Mouse (Mus musculus): ENCODE measurements at regions not wholly inside any gene's neighbourhood (a gene's known extent, or its start where the extent isn't known, plus 50 kb on each side); places are given as distances from the start of the nearest gene placed in this dataset.

- H3K9me3 ChIP-seq, result no peaks in the 10 kb centered on the region
- H3K36me3 ChIP-seq, result no peaks in the 10 kb centered on the region
- no peak overlapping the region for H3K4me2 ChIP-seq
- no peak overlapping the region for H3K4me3 ChIP-seq
- H3K4me1 ChIP-seq (replicated peaks), result no peaks in the 10 kb centered on the region
- no peak for ATAC-seq (ENCODE audit: low read depth)
- H3K27ac ChIP-seq (replicated peaks), result no peak overlapping the region
- WGBS, result 89% methylated on average over 17 of the region's 17 CpGs
- H3K9ac ChIP-seq, result no peak overlapping the region
- no peaks in the 10 kb centered on the region for H3K27me3 ChIP-seq
Observed at GRCm38 (mm10) chr2:173930606-173931177, 145.4 kb upstream of the Stx16 start.

- H3K27ac ChIP-seq (replicated peaks), result no peak overlapping the region
- 58% methylated on average over 5 of the region's 5 CpGs for WGBS
- H3K9me3 ChIP-seq, result no peaks in the 10 kb centered on the region
- no peak overlapping the region for H3K4me3 ChIP-seq
- ATAC-seq (ENCODE audit: low read depth), result no peak
- peaks cover 42% of the 10 kb centered on the region for H3K4me1 ChIP-seq (replicated peaks)
- no peak overlapping the region for H3K9ac ChIP-seq
- no peaks in the 10 kb centered on the region for H3K27me3 ChIP-seq
- no peaks in the 10 kb centered on the region for H3K36me3 ChIP-seq
- no peak overlapping the region for H3K4me2 ChIP-seq
Observed at GRCm38 (mm10) chr2:173935706-173936105, 140.4 kb upstream of the Stx16 start.

GRCm38 (mm10) chr2:173937531-173938439, 138.3 kb upstream of the Stx16 start:
- Histone ChIP-seq H3K36me3 (no peaks in the 10 kb centered on the region), H3K9me3 (no peaks in the 10 kb centered on the region), H3K4me2 (peak overlapping the region; percentile 27), H3K9ac (peak overlapping the region; percentile 26; the same call in 1 of the 2 replicates), H3K4me1 (replicated peaks) (peaks cover 48% of the 10 kb centered on the region), H3K27ac (replicated peaks) (peak overlapping the region; percentile 79), H3K27me3 (no peaks in the 10 kb centered on the region), H3K4me3 (no peak overlapping the region)
- WGBS, result 17% methylated on average over 18 of the region's 18 CpGs
- ATAC-seq (ENCODE audit: low read depth), result peak; percentile 53

DNA sequence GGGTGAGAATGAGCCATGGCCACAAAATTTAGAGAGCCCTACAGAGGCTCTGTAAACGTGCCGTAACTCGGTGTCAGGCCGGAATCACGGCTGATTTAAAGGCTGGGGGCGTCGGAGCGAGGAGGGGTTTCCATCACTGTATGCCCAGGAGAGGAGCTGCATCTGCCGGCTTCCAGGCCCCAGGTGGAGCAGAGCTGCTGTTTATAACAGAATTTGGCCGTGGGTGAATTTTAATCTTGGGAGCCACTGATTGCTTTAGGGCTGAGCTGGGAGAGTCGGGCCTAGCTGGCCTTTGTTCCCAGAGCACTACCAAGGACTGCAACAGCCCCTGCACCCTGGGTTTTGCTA, 137.7 kb upstream of the Stx16 start:
- H3K4me2 ChIP-seq, result peak overlapping the region; percentile 27
- ATAC-seq (ENCODE audit: low read depth), result peak; percentile 66
- 0 out of 2 replicates have a peak overlapping the region, but pooled peaks have one; percentile 26 for H3K9ac ChIP-seq

GRCm38 (mm10) chr2:173945441-173945840, 130.7 kb upstream of the Stx16 start:
- H3K4me2 ChIP-seq, result no peak overlapping the region
- no peak overlapping the region for H3K4me3 ChIP-seq
- H3K27me3 ChIP-seq, result no peaks in the 10 kb centered on the region
- WGBS, result 89% methylated on average over 5 of the region's 5 CpGs
- no peak overlapping the region for H3K9ac ChIP-seq
- H3K9me3 ChIP-seq, result peaks cover 18% of the 10 kb centered on the region
- no peaks in the 10 kb centered on the region for H3K36me3 ChIP-seq
- no peak for ATAC-seq (ENCODE audit: low read depth)
- H3K27ac ChIP-seq (replicated peaks), result no peak overlapping the region
- H3K4me1 ChIP-seq (replicated peaks), result peaks cover 9% of the 10 kb centered on the region

More for the DNA sequence above, 137.7 kb upstream of the Stx16 start:
- Histone ChIP-seq H3K36me3 (no peaks in the 10 kb centered on the region), H3K9me3 (no peaks in the 10 kb centered on the region; the same call in 1 of the 2 replicates), H3K27me3 (no peaks in the 10 kb centered on the region), H3K27ac (replicated peaks) (peak overlapping the region; percentile 79), H3K4me3 (no peak overlapping the region), H3K4me1 (replicated peaks) (peaks cover 48% of the 10 kb centered on the region)
- 15% methylated on average over 11 of the region's 11 CpGs for WGBS

GRCm38 (mm10) chr2:173948586-173948985, 127.5 kb upstream of the Stx16 start:
- peaks cover 20% of the 10 kb centered on the region for H3K9me3 ChIP-seq
- WGBS, result 80% methylated on average over 5 of the region's 5 CpGs
- H3K9ac ChIP-seq, result no peak overlapping the region
- H3K4me2 ChIP-seq, result no peak overlapping the region
- no peaks in the 10 kb centered on the region for H3K4me1 ChIP-seq (replicated peaks)
- no peaks in the 10 kb centered on the region for H3K36me3 ChIP-seq
- ATAC-seq (ENCODE audit: low read depth), result no peak
- no peak overlapping the region for H3K27ac ChIP-seq (replicated peaks)
- no peaks in the 10 kb centered on the region for H3K27me3 ChIP-seq
- no peak overlapping the region for H3K4me3 ChIP-seq

- no peaks in the 10 kb centered on the region for H3K36me3 ChIP-seq
- no peak overlapping the region for H3K27ac ChIP-seq (replicated peaks)
- no peak overlapping the region for H3K9ac ChIP-seq
- ATAC-seq (ENCODE audit: low read depth), result no peak
- H3K4me2 ChIP-seq, result no peak overlapping the region
- H3K4me1 ChIP-seq (replicated peaks), result no peaks in the 10 kb centered on the region
- H3K27me3 ChIP-seq, result no peaks in the 10 kb centered on the region
- WGBS, result 42% methylated on average over 10 of the region's 10 CpGs
- no peak overlapping the region for H3K4me3 ChIP-seq
- peaks cover 11% of the 10 kb centered on the region for H3K9me3 ChIP-seq
Observed at GRCm38 (mm10) chr2:173950164-173950891, 125.8 kb upstream of the Stx16 start.

- Histone ChIP-seq H3K9me3 (peaks cover 10% of the 10 kb centered on the region; the same call in 1 of the 2 replicates), H3K27ac (replicated peaks) (no peak overlapping the region), H3K27me3 (no peaks in the 10 kb centered on the region), H3K4me2 (no peak overlapping the region), H3K4me1 (replicated peaks) (no peaks in the 10 kb centered on the region), H3K4me3 (no peak overlapping the region), H3K36me3 (no peaks in the 10 kb centered on the region), H3K9ac (no peak overlapping the region)
- no peak for ATAC-seq (ENCODE audit: low read depth)
- 65% methylated on average over 5 of the region's 5 CpGs for WGBS
Observed at GRCm38 (mm10) chr2:173966111-173966510, 110.0 kb upstream of the Stx16 start.

DNA sequence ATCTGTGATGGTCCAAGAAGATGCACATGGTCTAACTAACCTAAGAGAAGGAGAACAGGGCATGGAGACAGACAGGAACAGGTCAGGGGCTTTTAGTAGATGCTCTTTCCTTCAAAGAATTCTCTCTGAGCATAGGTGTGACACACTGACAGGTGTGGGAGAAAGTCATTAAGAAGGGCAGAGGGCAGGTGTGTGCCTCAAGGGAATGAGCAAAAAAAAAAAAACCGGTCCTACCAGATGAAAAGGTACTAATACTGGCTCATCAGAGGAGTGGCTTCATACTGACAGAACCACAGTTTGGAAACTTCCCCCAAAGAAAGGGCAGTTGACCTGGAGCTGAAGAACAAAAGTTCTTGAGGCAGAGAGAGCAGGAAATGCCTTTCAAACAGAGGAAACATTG, 105.3 kb upstream of the Stx16 start:
- Histone ChIP-seq H3K27ac (replicated peaks) (no peak overlapping the region), H3K27me3 (no peaks in the 10 kb centered on the region), H3K4me2 (no peak overlapping the region), H3K9me3 (peaks cover 37% of the 10 kb centered on the region), H3K4me1 (replicated peaks) (no peaks in the 10 kb centered on the region), H3K9ac (no peak overlapping the region), H3K4me3 (no peak overlapping the region), H3K36me3 (no peaks in the 10 kb centered on the region)
- ATAC-seq (ENCODE audit: low read depth), result no peak
- 65% methylated on average over 1 of the region's 1 CpGs for WGBS

DNA sequence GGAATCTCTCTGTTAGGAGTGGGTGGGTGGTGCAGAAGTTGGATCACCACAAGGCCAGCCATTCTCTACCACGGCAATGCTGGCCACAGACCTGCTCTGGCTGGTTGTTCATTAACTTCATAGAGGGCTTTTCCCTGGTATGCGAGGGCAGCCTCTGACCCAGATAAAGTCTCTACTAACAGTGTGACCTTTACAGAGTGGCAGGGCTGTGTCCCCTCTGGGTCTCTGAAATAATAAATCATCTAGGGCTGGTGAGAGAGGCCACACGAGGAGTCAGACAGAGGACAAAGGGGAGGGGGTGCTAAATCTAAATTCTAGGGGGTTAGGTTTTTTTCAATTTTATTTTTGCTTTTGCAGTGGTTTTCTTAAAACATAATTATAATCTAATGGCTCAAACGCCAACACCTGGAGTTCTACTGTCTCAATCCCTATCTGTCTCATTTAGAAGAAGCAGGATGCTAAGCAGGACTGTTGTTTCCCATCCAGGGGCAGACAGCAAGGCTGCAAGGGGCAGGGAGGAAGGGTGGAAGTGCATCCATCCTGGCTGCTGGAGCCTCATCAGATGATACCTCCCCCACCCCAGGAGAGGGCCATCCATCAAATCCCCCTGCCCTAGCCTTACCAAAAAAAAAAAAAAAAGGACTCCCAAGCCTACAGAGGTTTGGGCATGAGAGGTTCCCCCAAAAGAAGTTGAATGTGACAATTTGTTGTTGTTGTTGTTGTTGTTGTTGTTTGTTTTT, 99.6 kb upstream of the Stx16 start:
- Histone ChIP-seq H3K27ac (replicated peaks) (no peak overlapping the region), H3K9me3 (peaks cover 38% of the 10 kb centered on the region), H3K4me1 (replicated peaks) (0 out of 2 replicates have a peak, but pooled peaks cover 3% of the 10 kb centered on the region), H3K4me2 (no peak overlapping the region), H3K27me3 (no peaks in the 10 kb centered on the region), H3K4me3 (no peak overlapping the region), H3K36me3 (no peaks in the 10 kb centered on the region), H3K9ac (no peak overlapping the region)
- no peak for ATAC-seq (ENCODE audit: low read depth)
- WGBS, result 15% methylated on average over 4 of the region's 4 CpGs

DNA sequence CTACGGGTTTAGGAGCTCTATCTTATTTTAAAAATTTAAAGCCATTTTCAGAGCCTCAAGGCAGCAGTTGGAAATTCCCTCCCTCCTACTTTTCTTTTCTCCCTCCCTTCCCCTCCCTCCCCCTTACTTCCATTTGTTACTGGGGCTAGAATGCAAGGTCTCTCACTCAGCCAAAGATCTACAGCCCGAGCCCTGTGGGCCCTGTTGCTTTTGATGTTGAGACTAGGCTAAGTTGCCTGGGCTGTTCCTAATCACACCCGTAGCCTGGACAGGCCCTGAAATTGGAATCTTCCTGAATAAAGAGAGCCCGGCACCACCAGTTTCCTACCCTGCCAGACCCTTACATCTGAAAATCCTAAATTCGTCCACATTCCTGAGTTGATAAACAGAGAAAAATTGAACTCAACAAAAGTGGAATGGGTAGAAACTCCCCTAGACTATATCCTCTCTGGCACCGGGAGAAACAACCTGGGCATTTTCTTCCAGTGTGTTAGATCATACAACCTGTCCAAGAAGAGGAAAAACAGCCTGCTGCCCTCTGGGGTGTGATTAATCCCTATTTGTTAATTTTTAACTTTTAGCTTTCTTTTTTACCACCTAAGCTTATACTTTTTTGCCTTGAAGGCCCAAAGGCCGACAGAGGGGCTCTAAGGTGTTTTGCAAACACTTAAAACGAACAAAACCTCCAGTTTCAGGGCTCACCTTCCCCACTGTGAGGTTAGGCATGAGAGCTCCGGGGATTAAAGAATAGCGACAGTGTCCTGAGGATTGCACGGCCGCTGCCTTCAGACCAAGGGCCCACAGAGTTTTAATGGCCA, 98.7 kb upstream of the Stx16 start:
- Histone ChIP-seq H3K36me3 (no peaks in the 10 kb centered on the region), H3K9ac (no peak overlapping the region), H3K4me3 (no peak overlapping the region), H3K27ac (replicated peaks) (no peak overlapping the region), H3K9me3 (peaks cover 34% of the 10 kb centered on the region), H3K4me1 (replicated peaks) (0 out of 2 replicates have a peak, but pooled peaks cover 3% of the 10 kb centered on the region), H3K4me2 (no peak overlapping the region), H3K27me3 (no peaks in the 10 kb centered on the region)
- WGBS, result 21% methylated on average over 12 of the region's 12 CpGs
- no peak for ATAC-seq (ENCODE audit: low read depth)

Data from neural tube, embryonic 13.5 days (tissue).